Mouse (Mus musculus) liver, embryonic 11.5 days (tissue): Measurements from ENCODE around the gene Ank. TPM values are rescaled to one million over a fixed set of nuclear protein-coding genes. Genes with fewer than 3 reads are reported as not detected.

Source experiments
- ATAC-seq: fragments of 200-750 bp; cut with Nextera tagmentation; replicated peaks from 2 replicates; pipeline ENCODE4 v1.8.0; 2017; ENCODE audit warnings: moderate number of reproducible peaks, mild to moderate bottlenecking, moderate TSS enrichment, moderate library complexity; ENCODE audit not compliant: low FRiP score
- DNase-seq: peaks from one replicate; pipeline ENCODE4 v3.0.0-alpha.2; 2017; ENCODE audit warnings: low spot score
- H3K27ac ChIP-seq: fragments of 300-500 bp; sonication (generic); 2 replicates; pipeline ENCODE4 v1.5.1; 2014; ENCODE audit warnings: mild to moderate bottlenecking, low read depth, low read length, control low read depth
- H3K27me3 ChIP-seq: fragments of 300-500 bp; sonication (generic); replicated peaks from 2 replicates; pipeline ENCODE4 v1.6.1; 2014; ENCODE audit warnings: low read length, mixed read lengths; ENCODE audit not compliant: control insufficient read depth, insufficient read depth
- H3K36me3 ChIP-seq: fragments of 300-500 bp; sonication (generic); 2 replicates; pipeline ENCODE4 v1.6.1; 2014; ENCODE audit warnings: mild to moderate bottlenecking, low read length, moderate library complexity, mixed read lengths; ENCODE audit not compliant: control insufficient read depth, insufficient read depth
- H3K4me1 ChIP-seq: fragments of 300-500 bp; sonication (generic); replicated peaks from 2 replicates; pipeline ENCODE4 v1.6.1; 2014; ENCODE audit warnings: low read length, mixed read lengths; ENCODE audit not compliant: control insufficient read depth, insufficient read depth
- H3K4me2 ChIP-seq: fragments of 300-500 bp; sonication (generic); 2 replicates; pipeline ENCODE4 v1.6.1; 2014; ENCODE audit warnings: mild to moderate bottlenecking, control low read depth, moderate library complexity
- H3K4me3 ChIP-seq: fragments of 300-500 bp; sonication (generic); 2 replicates; pipeline ENCODE4 v1.5.1; 2014; ENCODE audit warnings: low read depth, low read length, control low read depth
- H3K9ac ChIP-seq: fragments of 300-500 bp; sonication (generic); 2 replicates; pipeline ENCODE4 v1.6.1; 2014; ENCODE audit warnings: low read depth, low read length, control low read depth
- H3K9me3 ChIP-seq: fragments of 300-500 bp; sonication (generic); 2 replicates; pipeline ENCODE4 v1.6.1; 2016; ENCODE audit warnings: low read length, inconsistent platforms, mixed read lengths; ENCODE audit not compliant: control insufficient read depth
- WGBS: fragments of 180-500 bp; shearing (Covaris S2); extraction: QIAGEN DNeasy Blood & Tissue Kit; methylation state at CpG from one replicate; pipeline ENCODE4 v1.1.7; 2014; 5-methylcytosine and 5-hydroxymethylcytosine counted together
- polyA plus RNA-seq: library from polyadenylated mRNA; unstranded; fragments of >200 nt; fragmentation: Nextera tagmentation; extraction: Ambion mirVana; gene quantifications from 2 replicates; pipeline ENCODE4 v1.2.1, GENCODE M21; 2014

Ank gene
- polyA plus RNA-seq, 1 experiment from 2014 or later: 13.1 TPM

DNA sequence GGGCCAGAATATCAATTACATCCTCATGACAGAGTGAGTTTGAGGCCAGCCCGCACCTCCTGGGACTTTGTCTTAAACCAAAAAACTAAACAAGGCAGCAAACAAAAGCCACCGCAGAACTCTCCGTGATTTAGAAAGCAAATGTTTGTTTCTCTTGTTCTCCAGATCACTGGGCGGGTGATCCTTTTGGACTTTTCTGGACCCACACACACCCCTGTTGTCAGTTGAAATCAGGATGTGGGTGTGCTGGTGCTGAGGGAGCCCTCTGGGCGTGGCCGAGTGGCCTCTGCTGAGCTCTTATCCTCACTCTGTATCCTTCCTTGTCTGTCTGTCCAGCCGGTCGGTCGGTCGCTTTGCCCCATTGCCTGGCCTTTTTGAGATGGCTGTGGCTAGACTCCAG lies 82.6 kb downstream of the Ank start:
- ATAC-seq (peak; percentile 47; the same call in 1 of the 2 replicates), DNase-seq (no peak)
- no peaks in the 10 kb centered on the region for H3K36me3 ChIP-seq
- H3K27me3 ChIP-seq: no peaks in the 10 kb centered on the region
- 63% methylated on average over 10 of the region's 10 CpGs for WGBS
- peaks cover 13% of the 10 kb centered on the region for H3K4me1 ChIP-seq
- H3K27ac ChIP-seq: no peak overlapping the region
- no peaks in the 10 kb centered on the region for H3K9me3 ChIP-seq
- no peak overlapping the region for H3K4me3 ChIP-seq
- H3K9ac ChIP-seq: no peak overlapping the region
- H3K4me2 ChIP-seq: no peak overlapping the region

DNA sequence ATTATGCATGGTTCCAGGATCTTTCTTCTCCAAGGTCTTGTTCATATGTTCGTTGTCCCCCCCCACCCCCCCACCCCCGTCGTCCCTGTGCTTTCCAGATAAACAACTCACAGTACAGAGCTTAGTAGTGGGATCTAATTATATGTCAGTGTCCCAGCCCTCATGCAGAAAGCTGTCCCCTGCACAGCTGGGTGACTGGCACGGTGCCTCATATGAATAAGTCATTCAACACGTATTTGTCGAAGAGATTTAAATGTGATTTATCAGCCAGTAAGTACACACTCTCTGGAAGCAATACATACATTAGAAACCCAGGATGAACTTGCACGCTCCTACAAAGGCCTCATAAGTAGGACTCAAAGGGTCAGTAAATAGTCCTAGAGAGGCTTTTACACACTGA lies 83.4 kb downstream of the Ank start:
- 79% methylated on average over 7 of the region's 7 CpGs for WGBS
- Histone ChIP-seq H3K27ac (no peak overlapping the region), H3K9ac (no peak overlapping the region), H3K4me1 (peaks cover 13% of the 10 kb centered on the region), H3K4me3 (no peak overlapping the region), H3K4me2 (no peak overlapping the region), H3K27me3 (no peaks in the 10 kb centered on the region), H3K9me3 (no peaks in the 10 kb centered on the region), H3K36me3 (no peaks in the 10 kb centered on the region)
- DNase-seq: no peak
- ATAC-seq: no peak

DNA sequence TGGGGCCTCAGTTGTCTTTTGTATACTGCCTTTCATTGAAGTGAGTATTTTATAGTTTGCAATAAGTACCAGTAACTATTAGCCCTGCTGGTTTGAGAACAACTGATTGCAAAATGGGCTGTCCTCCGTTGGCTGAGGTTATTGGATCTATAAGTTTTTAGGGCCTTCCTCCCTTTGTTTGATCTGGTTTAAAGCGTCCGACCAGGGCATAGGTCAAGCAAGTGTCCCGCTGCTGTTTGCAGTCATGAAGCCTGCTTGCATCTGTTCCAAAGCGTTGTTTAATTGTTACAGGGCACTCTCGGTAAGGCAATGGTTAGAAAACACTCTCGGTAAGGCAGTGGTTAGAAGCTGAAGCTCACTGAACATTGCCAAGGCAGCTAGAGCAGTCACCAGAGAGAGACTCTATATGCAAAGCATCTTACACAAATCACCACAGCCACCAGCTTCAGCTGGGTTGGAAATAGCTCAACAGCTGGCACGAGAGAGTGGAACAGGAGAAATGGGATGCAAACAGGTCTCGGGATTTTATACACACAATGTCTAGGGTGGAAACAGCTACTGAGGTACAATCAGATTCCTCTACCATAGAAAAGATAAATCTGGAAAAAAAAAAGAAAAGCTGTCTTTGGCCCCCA lies 84.0 kb downstream of the Ank start:
- DNase-seq: no peak
- Histone ChIP-seq H3K4me2 (no peak overlapping the region), H3K4me3 (no peak overlapping the region), H3K27me3 (no peaks in the 10 kb centered on the region), H3K27ac (no peak overlapping the region), H3K9ac (no peak overlapping the region), H3K4me1 (peaks cover 13% of the 10 kb centered on the region), H3K36me3 (no peaks in the 10 kb centered on the region), H3K9me3 (no peaks in the 10 kb centered on the region)
- 71% methylated on average over 9 of the region's 9 CpGs for WGBS
- no peak for ATAC-seq

DNA sequence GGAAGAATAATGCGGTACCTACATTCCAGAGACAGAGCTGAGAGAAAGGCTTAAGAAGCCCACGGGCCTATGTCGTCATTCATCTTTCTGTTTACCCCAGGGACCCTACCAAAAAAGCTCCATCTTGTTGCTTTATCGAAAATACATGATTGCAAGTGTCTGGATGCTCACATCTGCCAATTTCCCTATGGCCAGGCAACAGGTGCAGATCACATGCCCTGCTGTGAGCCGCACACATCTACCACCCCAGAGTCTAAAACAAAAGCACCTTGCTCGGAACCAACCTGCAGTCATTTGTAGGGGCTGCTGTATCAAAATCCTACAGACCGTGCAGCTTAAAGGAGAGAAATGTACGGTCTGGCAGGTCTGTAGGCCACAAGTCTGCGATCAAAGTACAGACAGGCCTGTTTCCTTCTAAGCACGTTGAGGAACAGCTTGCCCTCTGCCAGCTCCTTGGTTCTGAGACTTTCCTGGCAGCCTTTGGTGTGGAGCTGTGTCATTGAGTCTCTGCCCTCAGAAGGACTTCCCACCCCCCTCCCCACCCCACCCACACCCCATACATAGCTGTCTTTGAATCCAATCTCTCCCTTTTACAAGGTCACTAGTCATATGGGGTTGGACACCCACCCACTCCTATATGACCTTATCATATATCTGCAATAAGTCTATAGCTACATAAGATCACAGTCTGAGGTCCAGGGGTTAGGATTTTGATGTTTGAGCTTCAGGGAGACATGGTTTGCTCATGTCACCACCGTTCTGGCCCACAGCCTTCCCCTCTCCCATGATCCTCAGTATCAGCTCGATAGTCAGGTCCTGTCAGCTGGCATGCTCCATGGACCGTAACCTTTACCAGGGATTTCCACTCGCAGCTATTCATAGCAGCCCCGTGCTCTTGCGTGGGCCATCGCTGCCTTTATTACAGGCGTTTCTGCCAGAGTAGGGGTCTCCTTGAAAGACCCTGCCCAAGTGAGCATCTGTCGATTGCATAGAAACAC lies 84.9 kb downstream of the Ank start:
- H3K9me3 ChIP-seq: no peaks in the 10 kb centered on the region
- H3K9ac ChIP-seq: no peak overlapping the region
- DNase-seq (no peak), ATAC-seq (no peak)
- 89% methylated on average over 19 of the region's 19 CpGs for WGBS
- H3K4me3 ChIP-seq: no peak overlapping the region
- H3K4me1 ChIP-seq: peaks cover 13% of the 10 kb centered on the region
- no peaks in the 10 kb centered on the region for H3K36me3 ChIP-seq
- H3K27ac ChIP-seq: no peak overlapping the region
- H3K4me2 ChIP-seq: no peak overlapping the region
- no peaks in the 10 kb centered on the region for H3K27me3 ChIP-seq

DNA sequence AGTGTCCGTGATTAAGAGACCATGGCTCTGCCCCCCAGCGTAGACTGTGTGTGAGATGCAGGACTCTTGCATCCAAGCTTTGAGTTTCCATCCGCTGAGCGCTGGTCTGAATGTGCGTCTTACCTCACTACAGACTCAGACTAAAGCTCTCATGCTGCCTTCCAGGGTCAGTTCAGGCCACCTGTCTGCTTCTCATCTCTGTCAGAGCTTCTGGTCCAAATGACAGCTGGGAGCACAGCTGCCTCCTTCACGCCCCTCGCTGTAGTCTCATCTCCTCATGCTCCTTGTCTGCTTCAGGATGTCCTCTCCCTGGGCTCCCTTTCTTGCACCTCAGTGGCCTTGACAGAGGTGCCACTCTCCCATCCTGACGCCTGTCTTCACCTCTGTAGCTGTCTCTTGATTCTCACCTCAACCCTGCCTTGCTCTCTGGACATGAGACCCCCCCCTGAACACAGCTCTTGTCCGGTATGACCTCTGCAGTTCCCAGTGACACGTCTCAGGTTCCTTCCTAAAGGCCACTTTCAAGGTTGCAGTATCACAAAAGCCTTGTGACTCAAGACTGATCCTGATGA lies 85.7 kb downstream of the Ank start:
- Histone ChIP-seq H3K9me3 (no peaks in the 10 kb centered on the region), H3K36me3 (peaks cover 2% of the 10 kb centered on the region; the same call in 1 of the 2 replicates), H3K9ac (no peak overlapping the region), H3K4me3 (no peak overlapping the region), H3K4me1 (peaks cover 13% of the 10 kb centered on the region), H3K27ac (no peak overlapping the region), H3K4me2 (no peak overlapping the region), H3K27me3 (no peaks in the 10 kb centered on the region)
- ATAC-seq: no peak
- 79% methylated on average over 10 of the region's 10 CpGs for WGBS
- DNase-seq: no peak

DNA sequence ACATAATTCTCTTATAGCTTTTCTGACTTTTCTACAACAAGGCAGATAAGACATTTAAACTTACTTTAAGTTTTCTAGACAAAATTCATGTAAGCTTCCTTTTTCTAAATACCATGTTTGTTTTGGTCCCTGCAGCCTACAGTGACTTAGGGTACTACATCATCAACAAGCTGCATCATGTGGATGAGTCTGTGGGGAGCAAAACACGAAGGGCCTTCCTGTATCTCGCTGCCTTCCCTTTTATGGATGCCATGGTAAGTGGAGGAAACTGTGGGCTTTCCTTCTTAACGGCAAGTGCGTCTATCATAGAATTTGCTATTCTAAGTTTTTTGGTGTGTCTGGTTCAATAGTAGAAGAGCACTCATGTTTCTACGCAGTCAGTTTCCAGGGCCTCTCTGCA lies 87.1 kb downstream of the Ank start:
- H3K9ac ChIP-seq: no peak overlapping the region
- no peaks in the 10 kb centered on the region for H3K9me3 ChIP-seq
- ATAC-seq (no peak), DNase-seq (no peak)
- H3K4me2 ChIP-seq: no peak overlapping the region
- peaks cover 10% of the 10 kb centered on the region for H3K4me1 ChIP-seq
- H3K4me3 ChIP-seq: no peak overlapping the region
- 81% methylated on average over 5 of the region's 5 CpGs for WGBS
- H3K27ac ChIP-seq: no peak overlapping the region
- H3K36me3 ChIP-seq: peaks cover 6% of the 10 kb centered on the region; the same call in 1 of the 2 replicates
- no peaks in the 10 kb centered on the region for H3K27me3 ChIP-seq

DNA sequence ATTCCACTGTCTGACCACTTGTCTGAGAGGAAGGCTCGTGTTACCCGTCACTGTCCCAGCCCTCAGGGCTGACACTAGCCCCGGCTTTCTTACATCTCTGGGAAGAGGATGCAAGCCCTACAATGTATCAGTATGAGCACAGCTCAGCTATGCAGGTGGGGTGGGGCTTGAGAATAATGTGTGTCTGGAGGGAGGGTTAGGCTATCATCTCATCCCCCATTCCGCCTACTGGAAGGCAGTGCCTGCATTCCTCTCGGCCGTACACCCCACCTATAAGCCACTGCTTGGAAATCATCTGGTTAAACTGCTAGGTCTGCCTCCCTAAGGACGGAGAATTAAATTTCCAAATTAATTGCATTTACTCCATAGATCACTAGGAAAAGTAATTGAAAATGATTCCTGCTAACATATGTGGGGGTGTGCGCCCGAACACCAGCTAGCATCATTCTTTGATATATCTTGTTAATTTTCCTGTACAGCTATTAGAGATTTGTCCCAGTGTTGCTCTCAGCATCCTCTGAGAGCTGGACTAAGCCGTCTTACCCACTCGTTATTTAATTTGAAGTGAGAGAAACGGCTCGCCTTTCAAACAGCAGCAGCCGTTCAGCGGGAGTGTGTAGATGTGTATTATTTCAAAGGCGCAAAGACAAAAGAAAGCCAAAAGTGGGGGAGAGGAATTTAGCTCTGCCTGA lies 92.1 kb downstream of the Ank start:
- Histone ChIP-seq H3K4me1 (no peaks in the 10 kb centered on the region), H3K27ac (no peak overlapping the region), H3K4me3 (no peak overlapping the region), H3K9ac (no peak overlapping the region), H3K36me3 (peaks cover 6% of the 10 kb centered on the region; the same call in 1 of the 2 replicates), H3K9me3 (no peaks in the 10 kb centered on the region), H3K4me2 (no peak overlapping the region), H3K27me3 (no peaks in the 10 kb centered on the region)
- ATAC-seq (no peak), DNase-seq (no peak)
- 84% methylated on average over 16 of the region's 16 CpGs for WGBS

- H3K4me2 ChIP-seq: no peak overlapping the region
- WGBS: 83% methylated on average over 11 of the region's 11 CpGs
- no peaks in the 10 kb centered on the region for H3K4me1 ChIP-seq
- H3K36me3 ChIP-seq: peaks cover 6% of the 10 kb centered on the region; the same call in 1 of the 2 replicates
- DNase-seq: no peak
- no peak overlapping the region for H3K4me3 ChIP-seq
- H3K9ac ChIP-seq: no peak overlapping the region
- no peak overlapping the region for H3K27ac ChIP-seq
- no peaks in the 10 kb centered on the region for H3K27me3 ChIP-seq
- no peaks in the 10 kb centered on the region for H3K9me3 ChIP-seq
- ATAC-seq: no peak
These were observed 93.8 kb downstream of the Ank start for GRCm38 (mm10) chr15:27560315-27560714.
